Mouse (Mus musculus) kidney, adult 2 months (tissue): ENCODE measurements around the gene Slc16a14.
"Not testable (repeated sequence)": the region's sequence is repeated elsewhere in the genome, so short reads cannot be mapped to it uniquely, and the experiment has no call there.

ENCODE experiments used
- CTCF ChIP-seq: fragments of 200-500 bp; conservative IDR thresholded peaks from 2 replicates; pipeline ENCODE4 v1.5.1; 2011; ENCODE audit warnings: low read depth, mild to moderate bottlenecking, control low read depth, low read length, moderate library complexity, mixed read lengths; ENCODE audit not compliant: insufficient read depth, insufficient read length
- POLR2A ChIP-seq: fragments of 200-500 bp; IDR thresholded peaks from one replicate; pipeline ENCODE4 v1.6.1; 2011; ENCODE audit warnings: low read depth, low read length, control low read depth

- not testable (repeated sequence) for TF ChIP-seq CTCF, POLR2A
Observed at GRCm38 (mm10) chr1:84956771-84957170, 21.8 kb upstream of the Slc16a14 start.
